9 mouse cellular contexts compared by ENCODE assay signal in the genomic region with DNA sequence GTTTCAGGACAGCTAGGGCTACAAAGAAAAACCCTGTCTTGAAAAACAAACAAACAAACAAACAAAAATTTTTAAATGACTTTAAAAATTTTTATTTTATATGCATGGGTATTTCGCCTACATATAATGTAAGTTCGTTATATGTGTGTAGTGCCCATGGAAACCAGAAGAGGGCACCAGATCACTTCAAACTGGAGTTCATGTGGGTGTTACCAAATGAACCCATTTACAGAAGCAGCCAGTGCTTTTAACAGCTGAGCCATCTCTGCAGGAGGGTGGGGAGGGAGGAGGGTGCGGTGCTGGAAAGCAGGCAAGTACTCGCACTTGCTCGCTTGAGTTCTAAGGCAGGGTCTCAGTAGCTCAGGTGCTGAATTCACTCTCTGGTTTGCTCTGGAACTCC. TPM values are rescaled to one million over a fixed set of nuclear protein-coding genes. Genes with fewer than 3 reads are reported as not detected.
DNase-seq lines count a peak whose midpoint lies in the region; ATAC-seq and TF ChIP-seq lines count a peak whose summit lies in the region.
"Had no signal": no experiment of that assay in that cellular context is flagged by ENCODE, and none has a peak within 500 bp of the region (broad histone marks: within the 10 kb centered on the region; RNA-seq: fewer than 3 reads in every experiment).

No protein-coding gene starts in this region.

- H3K4me1 ChIP-seq in midbrain, postnatal 0 days (ENCODE audit: insufficient read depth, low read length): no peaks in the 10 kb centered on the region
- no peaks in the 10 kb centered on the region for H3K4me1 ChIP-seq in midbrain, embryonic 13.5 days (replicated peaks)
- 0 out of 2 replicates have a peak, but pooled peaks cover 2% of the 10 kb centered on the region for H3K4me1 ChIP-seq in liver, embryonic 12.5 days

- no peak overlapping the region for H3K27ac ChIP-seq in midbrain, postnatal 0 days (ENCODE audit: low read depth, low read length)
- no peak overlapping the region for H3K27ac ChIP-seq in midbrain, embryonic 13.5 days
- H3K27ac ChIP-seq in liver, embryonic 12.5 days: no peak overlapping the region

- H3K36me3 ChIP-seq in midbrain, postnatal 0 days (ENCODE audit: insufficient read depth, low read length): peaks cover 63% of the 10 kb centered on the region
- H3K36me3 ChIP-seq in midbrain, embryonic 13.5 days: peaks cover 84% of the 10 kb centered on the region
- peaks cover 42% of the 10 kb centered on the region for H3K36me3 ChIP-seq in liver, embryonic 12.5 days
- H3K36me3 ChIP-seq in splenic B cell, adult 2 months (ENCODE audit: control insufficient read depth, insufficient read depth, low read length, poor library complexity, severe bottlenecking): peaks cover 3% of the 10 kb centered on the region

- peak; percentile 78 for TF ChIP-seq CTCF in midbrain, postnatal 0 days (IDR thresholded peaks at IDR 0.05)

- 76% methylated on average over 5 of the region's 5 CpGs for WGBS in midbrain, postnatal 0 days
- WGBS in midbrain, embryonic 13.5 days: 70% methylated on average over 5 of the region's 5 CpGs
- 41% methylated on average over 5 of the region's 5 CpGs for WGBS in liver, embryonic 12.5 days (ENCODE audit: insufficient replicate concordance)

- H3K4me2 ChIP-seq in midbrain, postnatal 0 days (ENCODE audit: low read depth, low read length, poor library complexity, severe bottlenecking): no peak overlapping the region
- no peak overlapping the region for H3K4me2 ChIP-seq in midbrain, embryonic 13.5 days (replicated peaks)
- H3K4me2 ChIP-seq in liver, embryonic 12.5 days: no peak overlapping the region

- H3K27me3 ChIP-seq in midbrain, postnatal 0 days (ENCODE audit: insufficient read depth, low read length): no peaks in the 10 kb centered on the region
- H3K27me3 ChIP-seq in midbrain, embryonic 13.5 days: no peaks in the 10 kb centered on the region
- no peaks in the 10 kb centered on the region for H3K27me3 ChIP-seq in liver, embryonic 12.5 days (replicated peaks)
- H3K27me3 ChIP-seq in splenic B cell, adult 2 months (ENCODE audit: control insufficient read depth, insufficient read depth, low read length, poor library complexity, severe bottlenecking): no peaks in the 10 kb centered on the region

- no peaks in the 10 kb centered on the region for H3K9me3 ChIP-seq in midbrain, postnatal 0 days (ENCODE audit: low read length)
- no peaks in the 10 kb centered on the region for H3K9me3 ChIP-seq in midbrain, embryonic 13.5 days
- no peaks in the 10 kb centered on the region for H3K9me3 ChIP-seq in liver, embryonic 12.5 days (replicated peaks)

- no peak overlapping the region for H3K4me3 ChIP-seq in midbrain, postnatal 0 days (ENCODE audit: low read depth, low read length)
- H3K4me3 ChIP-seq in midbrain, embryonic 13.5 days (replicated peaks): no peak overlapping the region
- H3K4me3 ChIP-seq in liver, embryonic 12.5 days: no peak overlapping the region
- H3K4me3 ChIP-seq: myocyte had no signal

- no peak for ATAC-seq in midbrain, postnatal 0 days (ENCODE audit: low FRiP score)
- ATAC-seq in midbrain, embryonic 13.5 days: no peak
- ATAC-seq in liver, embryonic 12.5 days: 0 out of 2 replicates have a peak, but pooled peaks have one; percentile 54

- intact Hi-C loops in gastrocnemius, postnatal 36 days (cut with DNase I): no loop called here

- peak; percentile 45 for DNase-seq in gastrocnemius, adult 18-20 months (ENCODE audit: low spot score)
- DNase-seq in gastrocnemius, postnatal 36 days: no peak
- DNase-seq in midbrain, postnatal 0 days (ENCODE audit: low spot score): peak; percentile 69
- peak; percentile 62 for DNase-seq in c-Kit-positive CD71-negative TER-119-negative erythroid progenitor cells, embryonic 14.5 days (ENCODE audit: low read depth)
- peak; percentile 79 for DNase-seq in splenic B cell, adult 2 months (ENCODE audit: low read depth, low spot score)
- no peak for DNase-seq in urinary bladder, adult 2 months (ENCODE audit: low spot score)

- H3K9ac ChIP-seq in midbrain, postnatal 0 days (replicated peaks; ENCODE audit: low read length, poor library complexity, severe bottlenecking): no peak overlapping the region
- H3K9ac ChIP-seq in midbrain, embryonic 13.5 days (replicated peaks): no peak overlapping the region
- H3K9ac ChIP-seq in liver, embryonic 12.5 days: no peak overlapping the region

RNA-seq across cellular contexts. Expression of a gene that starts 21.9 kb away (rescaled TPM):
- 10 to 100 TPM; 78.4 to 90.0 TPM for total RNA-seq in gastrocnemius, adult 18-20 months (2021)
- total RNA-seq in gastrocnemius, postnatal 36 days (2021): 10 to 100 TPM; 45.3 to 75.3 TPM
- total RNA-seq in midbrain, postnatal 0 days (2014; rRNA removed): 173 and 196 TPM in 2 replicates
- polyA plus RNA-seq in midbrain, postnatal 0 days (2015; fragmentation: Nextera tagmentation; extraction: Ambion mirVana): 102 and 107 TPM in 2 replicates
- polyA plus RNA-seq in midbrain, embryonic 13.5 days (2015; fragmentation: Nextera tagmentation; extraction: Ambion mirVana): 88.9 and 96.0 TPM in 2 replicates
- 171 and 174 TPM in 2 replicates for polyA plus RNA-seq in liver, embryonic 12.5 days (2016; fragmentation: Nextera tagmentation; extraction: Ambion mirVana)
- 1,100 and 1,122 TPM in 2 replicates for polyA plus RNA-seq in urinary bladder, adult 2 months (2012; rRNA removed)

RNA-seq across cellular contexts. Expression of a gene that starts 22.0 kb away (rescaled TPM):
- 10 to 100 TPM; 11.5 to 13.5 TPM for total RNA-seq in gastrocnemius, adult 18-20 months (2021)
- total RNA-seq in gastrocnemius, postnatal 36 days (2021): 1 to 10 TPM; 9.1 to 9.4 TPM
- total RNA-seq in midbrain, postnatal 0 days (2014; rRNA removed): 31.4 and 37.3 TPM in 2 replicates
- 25.3 and 26.2 TPM in 2 replicates for polyA plus RNA-seq in midbrain, postnatal 0 days (2015; fragmentation: Nextera tagmentation; extraction: Ambion mirVana)
- polyA plus RNA-seq in midbrain, embryonic 13.5 days (2015; fragmentation: Nextera tagmentation; extraction: Ambion mirVana): 18.1 and 21.1 TPM in 2 replicates
- polyA plus RNA-seq in liver, embryonic 12.5 days (2016; fragmentation: Nextera tagmentation; extraction: Ambion mirVana): 3.5 and 4.4 TPM in 2 replicates
- 15.1 and 15.9 TPM in 2 replicates for polyA plus RNA-seq in urinary bladder, adult 2 months (2012; rRNA removed)

RNA-seq across cellular contexts. Expression of a gene that starts 42.5 kb away (rescaled TPM):
- total RNA-seq in gastrocnemius, adult 18-20 months (2021): 10 to 100 TPM; 11.4 to 13.1 TPM
- total RNA-seq in gastrocnemius, postnatal 36 days (2021): 1 to 10 TPM; 9.1 to 10.0 TPM
- 34.6 and 36.0 TPM in 2 replicates for total RNA-seq in midbrain, postnatal 0 days (2014; rRNA removed)
- polyA plus RNA-seq in midbrain, postnatal 0 days (2015; fragmentation: Nextera tagmentation; extraction: Ambion mirVana): 30.7 and 34.8 TPM in 2 replicates
- polyA plus RNA-seq in midbrain, embryonic 13.5 days (2015; fragmentation: Nextera tagmentation; extraction: Ambion mirVana): 19.2 and 20.6 TPM in 2 replicates
- polyA plus RNA-seq in liver, embryonic 12.5 days (2016; fragmentation: Nextera tagmentation; extraction: Ambion mirVana): 11.2 and 11.9 TPM in 2 replicates
- 21.0 and 21.5 TPM in 2 replicates for polyA plus RNA-seq in urinary bladder, adult 2 months (2012; rRNA removed)

Comparison
In these comparisons a context has a peak if more than half of its experiments do, and no peak if none do; other contexts are left out.
1. DNase-seq: peak in gastrocnemius, adult 18-20 months (single experiment), midbrain, postnatal 0 days (single experiment), c-Kit-positive CD71-negative TER-119-negative erythroid progenitor cells, embryonic 14.5 days (single experiment) and splenic B cell, adult 2 months (single experiment); none in gastrocnemius, postnatal 36 days (0 of 2) and urinary bladder, adult 2 months (single experiment).